Mouse (Mus musculus) heart, embryonic 14.5 days (tissue): ENCODE results near the gene Bpifb4. TPM values are rescaled to one million over a fixed set of nuclear protein-coding genes. Genes with fewer than 3 reads are reported as not detected.

Source experiments
- ATAC-seq: fragments of 200-750 bp; cut with Nextera tagmentation; 2 replicates; pipeline ENCODE4 v1.8.0; 2017; ENCODE audit warnings: low read depth, moderate TSS enrichment; ENCODE audit not compliant: insufficient number of reproducible peaks, insufficient read depth, low FRiP score
- H3K27ac ChIP-seq, 2 experiments: fragments of 200-500 bp in 1 of 2; fragments of 300-500 bp in 1 of 2; sonication (generic) in 1 of 2; replicated peaks in 1 of 2; 2 replicates each; pipeline ENCODE4 v1.5.1; 2012 to 2014; ENCODE audit warnings: low read depth in 2 of 2, low read length in 2 of 2, control low read depth in 1 of 2, mild to moderate bottlenecking in 1 of 2, mixed read lengths in 1 of 2; ENCODE audit not compliant: control insufficient read depth in 1 of 2, insufficient read depth in 1 of 2
- H3K27me3 ChIP-seq: fragments of 300-500 bp; sonication (generic); 2 replicates; pipeline ENCODE4 v1.6.1; 2014; ENCODE audit warnings: mild to moderate bottlenecking, low read length, control low read depth; ENCODE audit not compliant: control insufficient read depth, insufficient read depth
- H3K36me3 ChIP-seq: fragments of 300-500 bp; sonication (generic); 2 replicates; pipeline ENCODE4 v1.6.1; 2014; ENCODE audit warnings: mild to moderate bottlenecking, control low read depth, low read length, mixed read lengths; ENCODE audit not compliant: control insufficient read depth, insufficient read depth
- H3K4me1 ChIP-seq, 2 experiments: fragments of 200-500 bp in 1 of 2; fragments of 300-500 bp in 1 of 2; sonication (generic) in 1 of 2; 2 replicates each; pipeline ENCODE4 v1.6.1; 2012 to 2014; ENCODE audit warnings: low read length in 2 of 2, control low read depth in 1 of 2, mixed read lengths in 1 of 2; ENCODE audit not compliant: control insufficient read depth in 2 of 2, insufficient read depth in 2 of 2
- H3K4me2 ChIP-seq: fragments of 300-500 bp; sonication (generic); 2 replicates; pipeline ENCODE4 v1.6.1; 2014; ENCODE audit warnings: mild to moderate bottlenecking, low read length
- H3K4me3 ChIP-seq, 2 experiments: fragments of 200-500 bp in 1 of 2; fragments of 300-500 bp in 1 of 2; sonication (generic) in 1 of 2; 2 replicates each; pipeline ENCODE4 v1.5.1; 2012 to 2014; ENCODE audit warnings: low read length in 2 of 2, mild to moderate bottlenecking in 2 of 2, control low read depth in 1 of 2, low read depth in 1 of 2, moderate library complexity in 1 of 2; ENCODE audit not compliant: control insufficient read depth in 1 of 2, insufficient read depth in 1 of 2
- H3K9ac ChIP-seq: fragments of 300-500 bp; sonication (generic); 2 replicates; pipeline ENCODE4 v1.6.1; 2014; ENCODE audit warnings: mild to moderate bottlenecking, low read length
- H3K9me3 ChIP-seq: fragments of 300-500 bp; sonication (generic); 2 replicates; pipeline ENCODE4 v1.6.1; 2016; ENCODE audit warnings: low read length, control low read depth; ENCODE audit not compliant: control insufficient read depth
- WGBS: fragments of 180-500 bp; shearing (Covaris S2); extraction: QIAGEN DNeasy Blood & Tissue Kit; methylation state at CpG from one replicate; pipeline ENCODE4 v1.1.7; 2014; 5-methylcytosine and 5-hydroxymethylcytosine counted together
- polyA plus RNA-seq: library from polyadenylated mRNA; unstranded; fragments of >200 nt; fragmentation: Nextera tagmentation; extraction: Ambion mirVana; gene quantifications from 2 replicates; pipeline ENCODE4 v1.2.1, GENCODE M21; 2014

Gene Bpifb4
- not detected in 2 replicates for polyA plus RNA-seq

DNA sequence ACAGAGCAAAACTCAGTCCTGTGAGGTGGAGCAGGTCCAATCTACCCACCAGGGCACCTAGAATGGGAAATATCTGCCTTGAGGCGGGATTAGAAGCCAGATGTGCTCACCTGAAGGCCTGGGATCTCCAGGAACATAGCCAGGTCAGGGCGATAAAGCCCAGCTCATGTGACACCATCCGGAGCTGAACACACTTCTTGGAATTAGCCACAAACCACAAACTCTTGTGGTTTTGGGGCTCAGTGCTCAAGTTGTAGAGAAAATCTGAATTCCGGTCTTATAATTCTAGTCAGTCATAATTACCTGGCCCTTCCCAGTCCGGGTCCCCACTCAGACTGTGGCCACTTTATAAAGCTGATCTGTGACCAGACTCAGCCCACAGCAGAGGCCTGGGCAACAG lies at the start of gene Bpifb4:
Gene Bpifb4 (plus strand): TSS at position 370 of the 400 bp plus-strand sequence.
- 87% methylated on average over 5 of the region's 5 CpGs for WGBS
- H3K4me2 ChIP-seq, result no peak within 1 kb of the TSS
- no peak for ATAC-seq
- H3K4me3 ChIP-seq, result no peak within 1 kb of the TSS
- no peak within 1 kb of the TSS for H3K9ac ChIP-seq
- H3K36me3 ChIP-seq, result no peaks in the 10 kb centered on the region
- no peak within 1 kb of the TSS for H3K27ac ChIP-seq
- H3K27me3 ChIP-seq, result no peaks in the 10 kb centered on the region
- H3K9me3 ChIP-seq, result no peaks in the 10 kb centered on the region
- no peaks in the 10 kb centered on the region for H3K4me1 ChIP-seq

GRCm38 (mm10) chr2:153899111-153899510 lies 38.9 kb upstream of the Bpifb4 start:
- 75% methylated on average over 5 of the region's 5 CpGs for WGBS

GRCm38 (mm10) chr2:153900088-153900487 lies 37.9 kb upstream of the Bpifb4 start, which contains the start of gene Bpifb6:
Gene Bpifb6 (plus strand): TSS chr2:153900388.
- H3K4me1 ChIP-seq, result peaks cover 0 to under 1% of the 10 kb centered on the region in 2 experiments; a peak in 1 of 4 replicates
- H3K27me3 ChIP-seq, result no peaks in the 10 kb centered on the region
- H3K27ac ChIP-seq, result no peak within 1 kb of the TSS
- no peak within 1 kb of the TSS for H3K4me3 ChIP-seq
- ATAC-seq, result no peak
- no peak within 1 kb of the TSS for H3K9ac ChIP-seq
- WGBS, result 63% methylated on average over 4 of the region's 4 CpGs
- no peak within 1 kb of the TSS for H3K4me2 ChIP-seq
- H3K9me3 ChIP-seq, result no peaks in the 10 kb centered on the region
- no peaks in the 10 kb centered on the region for H3K36me3 ChIP-seq

More at GRCm38 (mm10) chr2:153899111-153899510, 38.9 kb upstream of the Bpifb4 start:
- H3K9me3 ChIP-seq, result no peaks in the 10 kb centered on the region
- peaks cover 0 to 2% of the 10 kb centered on the region in 2 experiments; a peak in 1 of 4 replicates for H3K4me1 ChIP-seq
- ATAC-seq, result no peak
- H3K4me2 ChIP-seq, result no peak overlapping the region
- H3K27ac ChIP-seq, result no peak overlapping the region
- H3K27me3 ChIP-seq, result no peaks in the 10 kb centered on the region
- no peak overlapping the region for H3K9ac ChIP-seq
- H3K36me3 ChIP-seq, result no peaks in the 10 kb centered on the region
- no peak overlapping the region for H3K4me3 ChIP-seq

- H3K4me2 ChIP-seq, result no peak overlapping the region
- no peak overlapping the region for H3K9ac ChIP-seq
- no peaks in the 10 kb centered on the region for H3K27me3 ChIP-seq
- H3K9me3 ChIP-seq, result no peaks in the 10 kb centered on the region
- no peaks in the 10 kb centered on the region for H3K36me3 ChIP-seq
- no peaks in the 10 kb centered on the region for H3K4me1 ChIP-seq
- no peak overlapping the region for H3K4me3 ChIP-seq
- WGBS, result 71% methylated on average over 6 of the region's 6 CpGs
- no peak for ATAC-seq
- no peak overlapping the region for H3K27ac ChIP-seq
These were observed 35.3 kb upstream of the Bpifb4 start for GRCm38 (mm10) chr2:153902726-153903125.

DNA sequence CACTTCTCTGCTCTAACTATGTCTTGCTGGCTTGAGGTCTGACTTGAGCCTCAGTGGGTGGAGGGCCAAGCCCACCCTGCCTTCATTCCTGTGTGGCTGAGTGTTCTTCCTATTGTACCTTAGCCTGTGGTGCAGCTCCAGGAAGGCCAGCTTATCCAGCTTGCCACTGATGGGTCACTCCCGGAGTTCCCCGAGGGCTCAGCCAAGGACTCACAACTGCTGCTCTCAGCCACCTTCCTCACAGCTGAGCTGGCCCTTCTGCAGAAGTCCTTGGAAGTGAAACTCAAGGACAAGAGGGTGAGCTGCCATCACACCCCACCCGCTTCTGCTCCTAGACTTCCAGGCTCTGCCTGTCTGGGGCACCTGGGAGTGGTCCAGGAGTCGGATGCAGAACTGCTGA lies 31.4 kb upstream of the Bpifb4 start:
- Histone ChIP-seq H3K27ac (no peak overlapping the region), H3K9ac (no peak overlapping the region), H3K4me3 (no peak overlapping the region), H3K36me3 (no peaks in the 10 kb centered on the region), H3K9me3 (no peaks in the 10 kb centered on the region), H3K27me3 (no peaks in the 10 kb centered on the region), H3K4me1 (no peaks in the 10 kb centered on the region), H3K4me2 (no peak overlapping the region)
- 81% methylated on average over 4 of the region's 4 CpGs for WGBS
- ATAC-seq, result no peak

DNA sequence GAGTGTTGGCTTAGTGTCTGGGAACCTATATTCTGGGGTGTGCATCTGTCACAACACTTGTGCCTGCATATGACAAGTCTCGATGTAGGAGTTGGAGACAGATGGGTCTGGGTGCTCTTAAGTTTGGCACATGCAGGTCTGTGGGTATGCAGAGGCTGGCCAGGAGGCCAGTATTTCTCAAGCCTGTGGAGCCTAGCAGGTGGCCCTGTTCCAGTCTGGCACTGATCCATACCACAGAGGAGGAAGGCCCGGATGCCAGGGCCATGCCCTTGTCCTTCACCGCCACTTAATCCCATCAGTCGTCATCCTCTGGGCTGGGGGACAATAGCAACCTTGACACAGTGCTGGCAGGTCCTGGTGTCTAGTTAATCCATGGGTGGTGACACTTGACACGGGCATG lies 23.9 kb upstream of the Bpifb4 start:
- no peak overlapping the region for H3K4me3 ChIP-seq
- 41% methylated on average over 5 of the region's 5 CpGs for WGBS
- H3K27me3 ChIP-seq, result no peaks in the 10 kb centered on the region
- no peaks in the 10 kb centered on the region for H3K36me3 ChIP-seq
- no peak overlapping the region for H3K9ac ChIP-seq
- 0 out of 4 replicates have a peak, but pooled peaks cover 0 to 2% of the 10 kb centered on the region in 2 experiments for H3K4me1 ChIP-seq
- H3K27ac ChIP-seq, result no peak overlapping the region
- ATAC-seq, result no peak
- H3K9me3 ChIP-seq, result no peaks in the 10 kb centered on the region
- H3K4me2 ChIP-seq, result no peak overlapping the region

GRCm38 (mm10) chr2:153917930-153918329 lies 20.1 kb upstream of the Bpifb4 start, which contains the start of gene Bpifb3:
Gene Bpifb3 (plus strand): TSS chr2:153918230.
- Histone ChIP-seq H3K4me3 (no peak within 1 kb of the TSS), H3K4me1 (0 out of 4 replicates have a peak, but pooled peaks cover 0 to 2% of the 10 kb centered on the region in 2 experiments), H3K36me3 (no peaks in the 10 kb centered on the region), H3K9ac (no peak within 1 kb of the TSS), H3K27me3 (no peaks in the 10 kb centered on the region), H3K4me2 (no peak within 1 kb of the TSS), H3K9me3 (no peaks in the 10 kb centered on the region), H3K27ac (no peak within 1 kb of the TSS)
- ATAC-seq, result no peak
- WGBS, result 73% methylated on average over 8 of the region's 8 CpGs

- no peak overlapping the region for H3K4me2 ChIP-seq
- H3K27ac ChIP-seq, result no peak overlapping the region
- no peaks in the 10 kb centered on the region for H3K9me3 ChIP-seq
- WGBS, result 78% methylated on average over 6 of the region's 6 CpGs
- H3K36me3 ChIP-seq, result no peaks in the 10 kb centered on the region
- ATAC-seq, result no peak
- no peaks in the 10 kb centered on the region for H3K27me3 ChIP-seq
- peaks cover 0 to 2% of the 10 kb centered on the region in 2 experiments; a peak in 1 of 4 replicates for H3K4me1 ChIP-seq
- no peak overlapping the region for H3K9ac ChIP-seq
- no peak overlapping the region for H3K4me3 ChIP-seq
These were observed 16.8 kb upstream of the Bpifb4 start for GRCm38 (mm10) chr2:153921246-153921645.
